9 mouse cellular contexts compared by ENCODE assay signal in genomic region chr6:101501716-101502115, GRCm38 (mm10).
"Had no signal": no experiment of that assay in that cellular context is flagged by ENCODE, and none has a peak within 500 bp of the region (broad histone marks: within the 10 kb centered on the region; RNA-seq: fewer than 3 reads in every experiment).

No protein-coding gene starts in this region.

- H3K4me2 ChIP-seq: liver, embryonic 11.5 days; liver, embryonic 15.5 days; midbrain, embryonic 13.5 days had no signal

- DNase-seq: kidney, postnatal 14 days; lung, adult 2 months; lung, postnatal 36 days; thymus, postnatal 4 days had no signal

- ATAC-seq: lung, postnatal 0 days; midbrain, embryonic 13.5 days had no signal

- H3K36me3 ChIP-seq: liver, embryonic 15.5 days; midbrain, embryonic 13.5 days had no signal

- H3K4me1 ChIP-seq: liver, embryonic 15.5 days; midbrain, embryonic 13.5 days had no signal

- H3K4me3 ChIP-seq: liver, embryonic 15.5 days; midbrain, embryonic 13.5 days had no signal

- H3K9ac ChIP-seq: liver, embryonic 15.5 days; midbrain, embryonic 13.5 days had no signal

- H3K27me3 ChIP-seq: liver, embryonic 15.5 days; midbrain, embryonic 13.5 days had no signal

- H3K9me3 ChIP-seq: liver, embryonic 15.5 days; midbrain, embryonic 13.5 days had no signal

- H3K27ac ChIP-seq: liver, embryonic 15.5 days; midbrain, embryonic 13.5 days; stomach, postnatal 0 days had no signal
